Mouse (Mus musculus) induced T-regulatory cell, adult 2 months (primary cell): ENCODE data around the gene Exosc10.

Source experiments
- DNase-seq: peaks from one replicate; pipeline ENCODE4 v3.0.0-alpha.2; 2012; ENCODE audit warnings: low read depth

Exosc10 gene

GRCm38 (mm10) chr4:148609805-148610204, 51.6 kb downstream of the Exosc10 start:
- DNase-seq = no peak

- no peak for DNase-seq
Observed at GRCm38 (mm10) chr4:148610631-148611364, 52.6 kb downstream of the Exosc10 start.

- DNase-seq = no peak
Observed at GRCm38 (mm10) chr4:148612557-148612956, 54.3 kb downstream of the Exosc10 start.

- no peak for DNase-seq
Observed at GRCm38 (mm10) chr4:148613738-148614137, 55.5 kb downstream of the Exosc10 start.

- no peak for DNase-seq
Observed at GRCm38 (mm10) chr4:148619805-148620204, 61.6 kb downstream of the Exosc10 start.

GRCm38 (mm10) chr4:148620718-148621117, 62.5 kb downstream of the Exosc10 start:
- DNase-seq = no peak

GRCm38 (mm10) chr4:148622485-148622884, 64.3 kb downstream of the Exosc10 start:
- no peak for DNase-seq

GRCm38 (mm10) chr4:148623609-148624008, 65.4 kb downstream of the Exosc10 start:
- no peak for DNase-seq

GRCm38 (mm10) chr4:148625010-148625409, 66.8 kb downstream of the Exosc10 start:
- DNase-seq = no peak

- peak; percentile 83 for DNase-seq
Observed at GRCm38 (mm10) chr4:148625756-148626622, 67.8 kb downstream of the Exosc10 start.

GRCm38 (mm10) chr4:148626623-148627185, 68.5 kb downstream of the Exosc10 start, which contains the start of gene Tardbp:
Tardbp (minus strand) TSS chr4:148627019.
- peak; percentile 98 for DNase-seq

- DNase-seq = no peak
Observed at GRCm38 (mm10) chr4:148627246-148627645, 69.0 kb downstream of the Exosc10 start.
